Mouse (Mus musculus): ENCODE measurements around the gene Lancl2.

Gene Lancl2

DNA sequence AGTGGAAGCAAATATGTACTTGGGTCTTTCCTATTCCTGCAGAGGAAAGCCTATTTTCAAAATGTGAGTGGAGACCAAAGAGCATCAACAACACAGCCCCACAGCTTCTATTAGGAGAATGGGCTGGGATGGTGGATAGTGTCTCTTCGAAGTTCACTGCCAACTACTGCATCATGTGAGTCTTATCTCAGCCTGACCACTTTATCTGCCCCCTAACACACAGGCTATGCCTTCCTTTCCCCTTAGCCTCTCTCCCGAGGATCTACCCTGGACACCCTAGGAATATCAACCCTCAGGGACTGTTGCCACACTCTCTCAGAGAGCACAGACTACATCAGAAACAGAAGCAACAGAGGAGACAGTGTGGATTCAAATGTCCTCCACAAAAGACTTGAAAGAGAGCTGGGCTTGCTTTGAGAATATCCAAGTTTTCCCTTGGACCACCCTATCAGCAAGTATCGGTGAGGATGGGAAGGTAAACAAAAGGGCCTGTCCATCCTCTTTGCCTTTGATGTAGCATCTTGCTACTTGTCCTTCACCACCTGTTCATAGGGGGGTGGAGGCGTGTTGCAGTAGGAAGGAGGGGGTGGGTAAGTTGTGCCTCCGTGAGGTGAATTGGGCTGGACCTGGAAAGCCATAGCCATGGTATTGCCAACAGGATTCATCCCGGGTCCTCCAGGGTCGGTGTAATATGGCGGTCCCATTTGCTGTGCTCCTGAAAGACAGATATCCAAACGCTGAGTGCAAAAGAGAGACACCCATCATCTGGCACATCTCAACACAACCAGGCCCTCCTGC, 51.8 kb downstream of the Lancl2 start:
- no peak for TF ChIP-seq GATA4 (IDR thresholded peaks at IDR 0.05; ENCODE audit: insufficient replicate concordance, low read length)

DNA sequence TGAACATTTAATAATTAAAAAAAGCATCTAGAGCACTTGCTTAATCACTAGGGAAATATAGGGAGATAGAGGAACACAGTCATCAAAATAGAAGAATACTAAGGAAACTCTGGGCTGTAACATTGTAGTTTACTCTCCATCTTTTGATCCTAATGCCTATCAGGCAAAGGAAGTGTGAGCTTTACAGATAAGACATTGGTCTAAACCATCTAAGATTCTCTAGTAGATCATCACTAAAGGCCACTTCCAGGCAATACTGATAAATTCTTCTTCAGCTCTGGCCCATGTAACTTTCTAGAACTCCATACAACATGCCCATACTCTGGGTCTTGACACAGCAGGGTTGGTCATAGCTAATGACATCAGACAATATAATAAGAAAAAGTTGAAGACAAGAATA, 60.7 kb downstream of the Lancl2 start:
- no peak for TF ChIP-seq GATA4 (IDR thresholded peaks at IDR 0.05; ENCODE audit: insufficient replicate concordance, low read length)

DNA sequence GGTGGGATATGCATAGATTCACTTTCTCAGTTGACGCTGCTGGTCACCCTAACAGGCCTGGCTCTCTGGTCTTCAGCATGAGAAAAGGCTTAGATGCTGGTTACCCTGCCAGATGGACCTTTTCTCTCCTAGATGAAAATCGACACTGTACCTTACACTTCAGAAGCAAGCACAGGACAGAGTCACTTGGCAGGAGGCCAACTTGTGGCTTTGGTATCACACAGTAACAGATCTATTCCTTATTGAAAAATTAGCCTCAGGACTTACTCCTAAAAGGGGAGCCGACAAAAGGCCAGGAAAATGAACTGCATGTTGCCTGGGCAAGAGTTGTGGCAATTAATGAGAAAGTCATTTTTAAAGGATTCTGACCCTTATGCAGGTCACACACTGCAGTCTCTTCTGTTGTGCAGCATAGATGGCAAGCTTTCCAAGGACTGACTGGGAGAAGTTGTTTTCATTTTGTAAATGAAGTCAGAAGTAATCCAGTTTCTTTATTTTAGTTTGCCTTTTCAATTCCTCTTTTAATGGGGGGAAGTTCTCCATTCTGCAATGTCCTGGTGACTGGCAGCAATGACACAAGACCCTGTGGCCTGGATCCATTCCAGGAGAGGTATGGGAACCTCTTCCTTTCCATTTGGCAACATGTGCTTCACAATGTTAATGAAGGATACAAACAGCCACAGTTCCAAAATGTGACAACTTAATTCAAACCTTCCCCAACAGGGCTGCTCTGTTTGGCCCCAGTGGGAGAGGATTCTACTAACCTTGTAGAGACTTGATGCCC, 62.9 kb downstream of the Lancl2 start:
- no peak for TF ChIP-seq GATA4 (IDR thresholded peaks at IDR 0.05; ENCODE audit: insufficient replicate concordance, low read length)

DNA sequence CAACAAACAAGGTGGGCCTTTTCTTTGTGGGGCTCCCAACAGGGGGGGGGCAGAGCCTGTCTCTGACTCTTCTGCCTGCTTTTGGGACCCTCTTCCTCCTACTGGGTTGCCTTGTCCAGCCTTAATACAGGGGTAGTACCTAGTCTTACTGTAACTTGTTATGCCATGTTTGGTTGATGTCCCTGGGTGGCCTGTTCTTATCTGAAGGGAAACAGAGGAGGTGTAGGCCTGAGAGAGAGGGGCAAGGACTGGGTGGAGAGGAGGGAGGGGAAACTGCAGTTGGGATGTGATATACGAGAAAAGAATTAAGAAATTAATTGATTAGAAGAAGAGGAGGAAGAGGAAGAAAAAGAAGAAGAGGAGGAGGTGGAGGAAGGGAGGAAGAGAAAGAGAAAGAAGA, 63.9 kb downstream of the Lancl2 start:
- no peak for TF ChIP-seq GATA4 (IDR thresholded peaks at IDR 0.05; ENCODE audit: insufficient replicate concordance, low read length)

DNA sequence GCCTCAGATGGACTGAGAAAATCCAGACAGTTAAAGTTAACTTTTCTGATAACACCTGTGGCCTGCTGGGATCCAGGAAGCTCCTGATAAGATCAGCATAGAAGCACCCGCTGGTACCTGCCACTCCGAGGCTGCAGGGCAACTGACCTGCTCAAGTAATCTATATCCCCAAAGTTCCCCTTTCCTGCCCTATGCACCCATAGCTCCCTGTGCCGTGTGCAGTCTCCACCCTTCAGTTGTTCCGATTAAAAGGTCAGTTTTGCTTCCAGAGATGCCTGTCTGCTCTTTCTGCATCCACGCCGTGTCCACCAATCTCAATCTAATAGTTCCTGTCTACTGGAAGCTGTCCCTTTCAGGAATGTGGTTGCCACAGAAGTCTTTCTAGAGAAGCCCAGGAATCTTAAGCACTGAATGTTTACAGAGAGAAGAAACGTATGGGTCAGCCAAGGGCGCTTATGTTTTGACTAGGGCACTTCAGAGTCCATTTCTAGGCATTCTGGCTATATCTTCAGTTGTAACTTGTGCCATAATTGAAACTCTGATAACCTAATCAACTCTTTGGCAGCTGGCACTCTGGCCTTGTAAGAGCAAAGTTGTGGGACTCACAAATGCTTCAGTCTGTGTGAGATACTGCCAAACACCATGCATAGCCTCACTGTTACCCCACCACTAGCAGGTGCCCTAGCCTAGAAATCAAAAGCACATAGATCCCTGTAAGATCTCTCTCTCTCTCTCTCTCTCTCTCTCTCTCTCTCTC, 65.0 kb downstream of the Lancl2 start:
- TF ChIP-seq GATA4 (IDR thresholded peaks at IDR 0.05; ENCODE audit: insufficient replicate concordance, low read length) = no peak

DNA sequence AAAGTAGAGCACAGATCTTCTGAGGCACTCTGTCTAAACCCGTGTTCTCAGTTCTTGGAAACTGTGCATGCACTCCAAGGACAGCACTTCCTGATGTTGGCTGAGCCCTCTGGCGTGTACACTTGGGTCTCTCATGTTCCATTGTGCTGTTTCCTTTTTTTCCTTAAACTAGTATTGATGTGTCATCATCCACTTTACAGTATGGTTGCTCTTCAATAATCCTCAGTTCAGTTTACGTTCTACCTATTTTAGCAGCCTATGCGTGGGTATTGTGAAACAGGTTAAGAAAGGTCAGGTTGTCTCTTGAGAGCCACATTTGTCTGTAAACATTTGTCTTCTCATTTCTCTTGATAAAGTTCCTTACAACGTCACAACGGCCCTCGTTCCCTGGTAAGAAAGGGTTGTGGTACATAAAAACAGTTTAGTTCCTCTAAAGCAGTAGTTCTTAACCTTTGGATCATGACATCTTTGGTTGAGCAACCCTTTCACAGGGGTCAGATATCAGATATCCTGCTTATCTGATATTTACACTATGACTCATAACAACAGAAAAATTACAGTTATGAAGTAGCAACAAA, 66.7 kb downstream of the Lancl2 start:
- peak; percentile 65; the same call in 1 of the 2 replicates for TF ChIP-seq GATA4 (IDR thresholded peaks at IDR 0.05; ENCODE audit: insufficient replicate concordance, low read length)

DNA sequence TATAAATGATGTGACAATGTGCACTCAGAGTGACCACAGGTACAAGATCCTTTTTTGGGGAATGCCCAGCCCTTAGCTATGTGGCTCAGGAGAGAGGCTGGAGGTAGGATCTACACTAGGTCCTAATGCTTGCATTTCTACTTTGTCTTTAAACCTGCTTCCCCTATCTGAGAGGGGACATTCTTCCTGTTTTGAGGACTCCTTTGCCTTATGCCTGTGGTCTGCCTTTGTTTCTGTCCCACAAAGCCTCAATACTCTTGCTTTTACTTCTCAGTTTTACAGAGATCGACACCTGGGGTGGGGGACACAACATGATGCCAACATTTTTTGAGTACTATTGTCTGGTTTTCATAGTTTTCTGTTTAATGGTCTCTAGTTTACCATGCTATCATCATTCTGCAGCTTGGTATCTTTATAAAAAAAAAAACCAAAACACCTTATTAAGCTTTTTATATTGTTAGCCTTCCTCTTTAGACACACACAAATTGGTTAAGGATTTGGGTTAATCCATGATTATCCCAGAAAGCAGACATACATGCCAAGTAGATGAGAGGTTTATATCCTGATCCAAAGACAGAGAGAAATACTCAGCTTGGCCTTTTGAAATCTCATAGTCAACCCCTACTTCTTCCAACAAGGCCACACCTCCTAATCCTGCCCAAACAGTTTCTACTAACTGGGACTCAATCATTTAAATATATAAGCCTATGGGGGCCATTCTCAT, 68.3 kb downstream of the Lancl2 start:
- TF ChIP-seq GATA4 (IDR thresholded peaks at IDR 0.05; ENCODE audit: insufficient replicate concordance, low read length) = no peak

DNA sequence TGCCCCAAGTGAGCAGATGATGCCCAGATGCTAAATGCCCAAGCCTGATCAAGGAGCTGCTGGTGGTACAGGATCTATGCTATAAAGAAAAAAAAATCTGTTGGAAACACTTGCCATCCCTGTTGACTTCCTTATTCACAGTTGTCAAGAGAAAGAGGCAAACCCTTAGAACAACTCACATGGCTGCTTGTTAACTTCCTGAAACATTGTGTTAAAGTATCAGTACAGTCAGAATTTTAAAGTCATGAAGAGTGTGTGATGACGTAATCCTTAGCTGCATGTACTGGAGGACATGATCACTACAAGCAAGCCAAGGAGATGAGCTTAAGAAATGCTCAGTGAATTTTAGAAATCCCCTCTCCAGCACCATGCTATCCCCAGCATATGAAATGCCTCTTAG, 71.5 kb downstream of the Lancl2 start:
- TF ChIP-seq GATA4 (IDR thresholded peaks at IDR 0.05; ENCODE audit: insufficient replicate concordance, low read length) = no peak

DNA sequence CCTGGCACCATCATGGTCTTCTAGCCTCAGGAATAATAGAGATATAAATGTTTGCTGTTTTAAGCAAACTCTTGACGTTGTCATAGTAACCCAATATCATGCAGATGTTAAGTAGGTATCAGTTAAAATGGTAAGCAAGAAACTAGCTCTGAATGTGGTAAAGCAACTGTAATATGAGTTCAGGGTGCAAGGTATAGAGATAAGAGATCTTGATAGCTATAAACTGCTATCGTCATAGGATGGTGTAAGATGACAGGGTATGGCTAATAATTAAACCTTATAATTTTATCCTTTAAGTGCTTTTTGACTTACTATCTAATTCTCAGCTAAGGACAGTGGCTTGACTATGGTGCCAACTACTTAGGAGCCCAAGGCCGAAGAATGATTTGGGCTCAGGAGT, 78.0 kb downstream of the Lancl2 start:
- no peak for TF ChIP-seq GATA4 (IDR thresholded peaks at IDR 0.05; ENCODE audit: insufficient replicate concordance, low read length)

DNA sequence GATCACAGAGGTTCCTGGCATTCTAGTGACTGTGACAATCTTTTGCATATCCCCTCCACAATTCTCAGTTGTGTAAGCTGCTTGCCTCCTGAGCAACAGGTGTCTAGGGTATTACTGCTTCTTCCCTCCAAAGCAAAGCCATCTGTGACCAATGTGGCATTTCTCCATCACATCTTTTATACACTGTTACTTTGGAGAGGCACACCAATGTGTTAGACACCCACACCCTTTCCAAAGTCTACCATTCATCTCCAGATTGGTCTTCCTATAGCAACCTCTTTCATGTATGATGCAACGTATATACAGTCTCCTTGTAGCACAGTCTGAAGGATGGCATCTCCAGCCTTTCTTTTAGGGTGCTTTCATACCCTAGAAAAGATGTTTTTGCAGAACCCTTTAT, 80.3 kb downstream of the Lancl2 start:
- no peak for TF ChIP-seq GATA4 (IDR thresholded peaks at IDR 0.05; ENCODE audit: insufficient replicate concordance, low read length)

DNA sequence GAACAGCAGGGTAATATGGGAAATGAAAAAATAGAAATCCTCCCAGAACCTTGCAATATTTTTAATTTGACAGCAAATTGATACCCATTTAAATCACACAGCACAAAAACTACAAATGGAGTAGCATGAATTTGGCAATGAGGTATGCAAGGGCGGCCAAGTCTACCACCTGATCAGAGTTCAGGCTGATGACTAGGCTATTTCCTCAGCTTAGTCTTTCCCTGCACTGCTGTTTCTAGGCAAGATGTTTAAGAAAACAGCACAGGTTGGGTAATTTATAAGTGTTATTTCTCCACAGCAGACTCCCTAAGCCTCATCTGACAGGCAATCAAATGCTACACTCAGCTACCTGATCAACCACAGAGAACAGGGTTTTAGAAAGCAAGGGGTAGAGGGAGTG, 81.9 kb downstream of the Lancl2 start:
- TF ChIP-seq GATA4 (IDR thresholded peaks at IDR 0.05; ENCODE audit: insufficient replicate concordance, low read length) = no peak

DNA sequence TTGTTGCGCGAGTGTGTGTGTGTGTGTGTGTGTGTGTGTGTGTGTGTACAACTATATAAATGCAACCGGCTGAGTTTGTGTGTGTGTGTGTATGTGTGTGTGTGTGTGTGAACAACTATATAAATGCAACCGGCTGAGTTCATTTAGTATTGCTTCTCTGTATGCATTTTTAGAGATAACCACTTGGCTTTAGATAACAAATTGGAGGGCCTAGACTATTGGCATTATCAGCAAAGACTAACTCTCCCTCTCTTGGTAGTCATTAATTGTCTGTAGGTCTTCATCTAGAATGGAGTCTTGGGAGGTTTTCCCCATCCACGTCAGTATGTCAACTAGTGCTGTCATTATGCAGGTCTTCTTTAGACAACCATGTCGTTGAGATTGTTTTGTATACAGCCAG, 85.0 kb downstream of the Lancl2 start:
- no peak for TF ChIP-seq GATA4 (IDR thresholded peaks at IDR 0.05; ENCODE audit: insufficient replicate concordance, low read length)

All from liver, adult (tissue).